Mouse (Mus musculus): ENCODE data around the gene Tomm20. TPM values are rescaled to one million over a fixed set of nuclear protein-coding genes. Genes with fewer than 3 reads are reported as not detected.
"Not testable (repeated sequence)": the region's sequence is repeated elsewhere in the genome, so short reads cannot be mapped to it uniquely, and the experiment has no call there.

The Tomm20 gene
- total RNA-seq, 1 experiment from 2014 or later = 268 TPM

DNA sequence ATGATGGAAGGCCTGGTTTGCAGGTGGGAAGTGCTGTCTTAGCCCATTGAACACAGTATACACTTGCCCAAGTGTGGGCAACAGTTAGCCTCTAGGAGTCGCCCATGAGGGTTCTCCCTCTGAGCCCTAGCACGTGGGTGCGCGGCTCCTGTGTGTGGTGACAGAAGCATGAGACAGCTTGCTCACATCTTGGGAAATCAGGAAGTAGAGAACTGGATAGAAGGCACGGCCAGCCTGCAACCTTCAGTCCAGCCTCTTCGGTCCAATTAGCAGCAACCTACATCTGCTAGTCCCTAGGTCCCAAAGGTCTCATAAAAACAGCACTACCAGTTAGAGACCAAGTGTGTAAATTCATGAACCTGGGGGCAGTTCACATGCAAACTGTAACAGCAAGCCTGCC lies 36.8 kb downstream of the Tomm20 start:
- peak; percentile 53 to 74; a peak in 3 of 4 replicates for ATAC-seq (replicated peaks in 1 of 2; ENCODE audit: insufficient read depth in 1 of 2, low FRiP score in 2 of 2, low TSS enrichment in 1 of 2, low read depth in 1 of 2, poor library complexity in 2 of 2, severe bottlenecking in 2 of 2)

DNA sequence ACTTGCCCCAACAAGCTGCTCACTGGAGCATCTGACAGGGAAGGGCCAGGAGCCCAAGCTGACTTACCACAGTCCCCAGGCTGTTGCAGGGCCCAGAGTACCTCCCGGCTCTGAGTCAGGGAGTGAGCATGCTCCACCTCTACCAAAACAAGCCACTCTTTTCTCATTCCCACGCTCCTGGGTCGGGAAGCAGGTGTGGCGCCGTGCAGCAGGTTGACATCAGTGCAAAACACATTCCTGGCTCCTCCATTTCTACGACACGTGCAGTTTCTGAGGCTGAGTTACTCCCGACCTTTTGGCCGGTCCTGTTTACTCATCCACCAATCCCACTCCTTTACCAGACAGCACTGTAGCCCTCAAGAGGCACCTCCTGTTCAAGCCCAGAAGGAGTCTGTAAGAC lies 37.7 kb downstream of the Tomm20 start:
- no peak for ATAC-seq (replicated peaks in 1 of 2; ENCODE audit: insufficient read depth in 1 of 2, low FRiP score in 2 of 2, low TSS enrichment in 1 of 2, low read depth in 1 of 2, poor library complexity in 2 of 2, severe bottlenecking in 2 of 2)

DNA sequence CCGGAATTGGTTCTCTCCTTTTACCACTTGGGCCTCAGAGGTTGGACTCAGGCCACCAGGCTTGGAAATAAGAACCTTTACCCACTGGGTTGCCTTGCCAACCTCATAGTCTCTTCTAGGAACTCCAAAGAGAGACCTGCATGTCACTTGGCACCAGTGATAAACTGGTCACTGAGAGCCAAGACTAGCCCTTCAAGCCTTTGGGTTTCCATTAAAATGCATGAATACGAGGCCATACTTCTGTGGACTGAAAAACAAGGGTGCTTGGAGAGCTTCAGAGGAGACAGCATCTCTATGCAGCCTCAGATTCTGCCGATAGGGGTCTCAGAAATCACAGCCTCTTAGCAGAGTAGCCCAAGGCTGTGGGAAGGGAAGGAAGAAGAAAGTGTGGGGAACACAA lies 38.3 kb downstream of the Tomm20 start:
- no peak for ATAC-seq (replicated peaks in 1 of 2; ENCODE audit: insufficient read depth in 1 of 2, low FRiP score in 2 of 2, low TSS enrichment in 1 of 2, low read depth in 1 of 2, poor library complexity in 2 of 2, severe bottlenecking in 2 of 2)

DNA sequence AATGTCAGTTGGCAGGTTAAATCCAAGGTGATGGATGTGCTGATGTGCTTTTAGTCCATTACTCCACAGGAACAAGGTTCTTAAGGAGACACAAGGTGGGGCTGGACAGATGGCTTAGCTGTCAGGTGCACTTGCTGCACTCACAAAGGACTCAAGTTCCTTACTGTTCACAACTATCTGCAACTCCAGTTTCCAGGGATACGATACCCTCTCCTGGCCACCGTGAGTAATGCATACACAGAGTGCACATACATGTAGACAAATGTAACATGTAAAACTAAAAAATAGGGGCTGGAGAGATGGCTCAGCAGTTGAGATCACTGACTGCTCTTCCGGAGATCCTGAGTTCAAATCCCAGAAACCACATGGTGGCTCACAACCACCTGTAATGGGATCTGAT lies 40.3 kb downstream of the Tomm20 start:
- 0 out of 4 replicates have a peak, but pooled peaks of 1 of the 2 experiments have one; percentile 33 for ATAC-seq (replicated peaks in 1 of 2; ENCODE audit: insufficient read depth in 1 of 2, low FRiP score in 2 of 2, low TSS enrichment in 1 of 2, low read depth in 1 of 2, poor library complexity in 2 of 2, severe bottlenecking in 2 of 2)

DNA sequence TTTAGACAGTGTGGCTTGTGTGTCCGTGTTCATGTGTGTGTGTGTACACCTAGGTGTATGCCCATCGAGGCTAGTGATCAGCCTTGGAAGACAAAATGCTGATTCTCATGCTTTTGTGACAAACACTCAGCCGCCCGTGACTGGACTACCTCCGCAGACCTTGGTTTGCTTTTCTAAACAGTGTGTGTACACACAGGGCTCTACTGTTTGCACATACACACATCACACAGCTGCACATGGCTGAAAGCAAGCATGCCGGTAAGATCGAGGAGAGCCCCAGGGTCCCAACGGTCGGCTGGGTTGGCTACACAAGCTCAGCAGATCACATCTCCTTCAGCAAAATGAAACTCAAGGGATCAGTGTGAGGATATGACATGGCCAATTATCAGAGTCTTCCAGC lies 41.7 kb downstream of the Tomm20 start:
- no peak for ATAC-seq (replicated peaks in 1 of 2; ENCODE audit: insufficient read depth in 1 of 2, low FRiP score in 2 of 2, low TSS enrichment in 1 of 2, low read depth in 1 of 2, poor library complexity in 2 of 2, severe bottlenecking in 2 of 2)

DNA sequence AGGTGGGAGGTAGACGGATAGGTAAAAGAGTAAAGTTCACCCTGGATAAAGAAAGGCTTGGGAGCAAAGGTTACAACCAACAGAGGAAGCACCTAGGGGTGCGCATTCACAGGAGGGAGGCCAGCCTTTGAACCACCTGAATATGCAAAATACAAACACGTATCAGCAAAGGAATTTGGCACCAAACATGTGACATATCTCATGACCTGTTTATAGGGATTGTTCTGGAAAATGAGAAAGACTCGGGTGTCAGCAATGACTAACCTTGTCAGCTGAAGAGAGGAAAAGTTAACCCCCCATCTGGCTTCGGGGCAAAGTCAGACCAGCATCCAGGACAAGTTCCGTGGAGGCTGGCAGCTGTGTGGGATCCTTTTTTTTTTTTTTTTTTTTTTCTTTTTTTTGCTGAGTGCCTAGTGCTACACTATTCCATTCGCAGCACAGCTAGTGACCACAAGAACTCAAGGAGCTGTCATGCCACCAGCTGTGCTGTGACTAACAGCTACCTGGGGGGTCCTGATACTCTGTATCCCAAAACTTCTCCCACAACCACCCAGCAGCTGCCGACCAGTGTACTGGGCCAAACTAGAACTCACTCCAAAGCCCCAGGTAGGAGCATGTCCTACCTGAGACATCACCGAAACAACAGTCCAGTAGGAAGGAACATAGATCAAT lies 42.3 kb downstream of the Tomm20 start:
- ATAC-seq (replicated peaks in 1 of 2; ENCODE audit: insufficient read depth in 1 of 2, low FRiP score in 2 of 2, low TSS enrichment in 1 of 2, low read depth in 1 of 2, poor library complexity in 2 of 2, severe bottlenecking in 2 of 2) = no peak

DNA sequence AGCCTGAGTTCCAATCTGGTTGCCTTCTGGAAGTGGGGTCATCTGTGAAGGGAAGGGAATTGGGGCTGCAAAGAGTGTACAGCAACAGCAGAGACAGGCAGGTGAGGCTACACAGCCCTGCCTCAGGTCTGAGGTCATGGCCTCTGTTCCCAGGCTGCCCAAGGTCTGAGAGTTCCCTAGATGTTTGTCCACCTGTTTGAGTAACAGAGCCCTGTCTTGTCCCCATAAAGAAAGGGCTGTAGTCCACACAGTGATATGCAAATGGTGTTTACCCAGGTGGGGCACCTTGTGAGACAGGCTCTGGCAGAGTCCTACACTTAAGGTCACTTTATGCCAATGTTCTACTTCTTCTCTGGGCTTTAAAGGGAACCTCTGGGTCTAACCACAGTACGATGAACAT lies 44.0 kb downstream of the Tomm20 start:
- ATAC-seq (replicated peaks in 1 of 2; ENCODE audit: insufficient read depth in 1 of 2, low FRiP score in 2 of 2, low TSS enrichment in 1 of 2, low read depth in 1 of 2, poor library complexity in 2 of 2, severe bottlenecking in 2 of 2) = 0 out of 4 replicates have a peak, but pooled peaks of 1 of the 2 experiments have one; percentile 7

DNA sequence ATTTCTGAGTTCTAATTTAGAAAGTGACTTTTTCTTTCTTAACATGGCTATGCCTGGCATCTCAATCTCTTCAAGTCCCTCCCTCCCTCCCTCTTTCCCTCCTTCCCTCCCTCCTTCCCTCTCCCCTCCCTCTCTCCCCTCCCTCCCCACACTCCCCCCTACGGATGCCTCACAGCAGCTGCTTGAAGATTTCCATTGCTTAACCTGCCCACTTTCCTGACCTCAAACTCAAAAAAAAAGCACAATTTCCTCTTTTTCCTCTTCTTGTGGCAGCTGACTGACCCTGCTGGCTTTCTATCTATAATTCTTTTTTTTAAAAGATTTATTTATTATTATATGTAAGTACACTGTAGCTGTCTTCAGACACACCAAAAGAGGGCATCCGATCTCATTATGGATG lies 44.6 kb downstream of the Tomm20 start:
- ATAC-seq (replicated peaks in 1 of 2; ENCODE audit: insufficient read depth in 1 of 2, low FRiP score in 2 of 2, low TSS enrichment in 1 of 2, low read depth in 1 of 2, poor library complexity in 2 of 2, severe bottlenecking in 2 of 2) = peak; percentile 72 to 84; a peak in 3 of 4 replicates

DNA sequence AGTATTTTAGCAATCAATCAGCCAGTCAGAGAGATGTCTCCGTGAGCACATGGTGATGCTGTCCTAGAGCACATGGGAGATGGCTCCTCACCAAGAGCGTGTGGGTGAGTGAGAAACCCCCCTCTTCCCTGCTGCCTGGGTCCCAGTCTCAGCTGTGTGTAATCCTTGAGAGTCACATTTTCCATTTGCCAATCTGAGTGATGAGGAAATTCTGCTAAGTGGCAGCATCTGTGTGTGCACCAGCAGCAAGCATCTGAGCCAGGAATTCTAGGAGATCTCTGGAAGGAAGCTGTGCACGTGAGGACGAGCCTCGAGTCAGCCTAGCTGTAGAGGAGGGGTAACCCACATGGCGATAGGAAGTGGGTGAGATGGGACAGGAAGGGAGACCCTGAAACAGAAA lies 50.5 kb downstream of the Tomm20 start:
- no peak for ATAC-seq (replicated peaks in 1 of 2; ENCODE audit: insufficient read depth in 1 of 2, low FRiP score in 2 of 2, low TSS enrichment in 1 of 2, low read depth in 1 of 2, poor library complexity in 2 of 2, severe bottlenecking in 2 of 2)

DNA sequence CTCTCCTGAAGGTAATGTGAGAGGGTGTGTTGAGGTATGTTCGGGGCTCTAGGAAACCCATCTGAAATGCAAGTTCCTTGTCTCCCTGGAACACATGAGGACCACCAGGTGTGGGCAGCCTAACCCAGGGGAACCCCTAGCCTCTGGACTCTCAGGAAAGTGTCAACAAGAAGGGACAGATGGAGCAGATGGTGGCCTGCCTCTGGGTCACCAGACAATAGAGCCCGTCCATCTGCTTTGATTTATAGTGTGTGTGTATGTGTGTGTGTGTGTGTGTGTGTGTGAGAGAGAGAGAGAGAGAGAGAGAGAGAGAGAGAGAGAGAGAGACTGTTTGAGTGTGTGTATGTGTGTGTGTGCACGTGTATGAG lies 58.0 kb downstream of the Tomm20 start:
- no peak for ATAC-seq (replicated peaks in 1 of 2; ENCODE audit: insufficient read depth in 1 of 2, low FRiP score in 2 of 2, low TSS enrichment in 1 of 2, low read depth in 1 of 2, poor library complexity in 2 of 2, severe bottlenecking in 2 of 2)

DNA sequence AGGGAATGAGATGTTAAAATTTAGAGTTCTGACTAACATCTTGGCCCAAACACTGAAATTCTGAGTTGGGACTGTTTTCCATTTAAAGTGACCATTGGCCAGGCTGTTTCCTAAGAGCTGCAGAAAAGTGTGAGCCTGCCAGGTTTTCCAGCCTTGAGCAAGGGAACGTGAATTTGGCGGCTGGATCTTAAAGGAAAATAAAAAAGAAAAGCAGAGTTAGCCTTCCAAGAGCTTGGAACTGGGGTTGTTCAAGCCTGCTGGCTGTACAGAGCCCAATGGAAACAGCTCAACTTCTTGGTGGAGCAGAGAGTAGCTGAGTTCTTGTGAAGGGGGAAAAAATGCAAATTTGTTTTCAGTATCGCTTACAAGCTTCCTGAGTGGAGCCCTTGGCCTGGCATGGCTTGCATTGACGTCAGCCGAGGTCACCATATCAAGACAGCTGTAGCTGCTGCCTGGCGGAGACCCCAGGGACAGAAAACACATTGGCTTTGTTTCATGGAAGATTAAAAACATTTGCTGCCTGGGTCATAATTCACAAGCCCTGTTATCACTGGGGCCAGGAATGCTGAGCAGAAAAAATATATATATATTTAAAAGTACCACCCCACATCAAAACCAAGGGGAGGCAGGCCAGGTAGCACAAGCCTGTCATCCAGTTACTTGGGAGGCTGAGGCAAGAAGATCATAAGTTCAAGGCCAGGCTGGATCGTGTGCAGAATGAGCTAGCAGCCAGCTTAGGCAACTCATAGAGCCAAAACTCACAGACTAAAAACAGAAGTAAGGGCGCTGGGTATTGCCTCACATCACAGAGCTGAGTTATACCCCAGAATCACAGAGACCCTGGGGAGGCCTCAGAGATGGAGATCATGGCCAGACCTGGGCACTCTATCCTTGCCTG lies 58.7 kb downstream of the Tomm20 start:
- no peak; a peak in 1 of 4 replicates for ATAC-seq (replicated peaks in 1 of 2; ENCODE audit: insufficient read depth in 1 of 2, low FRiP score in 2 of 2, low TSS enrichment in 1 of 2, low read depth in 1 of 2, poor library complexity in 2 of 2, severe bottlenecking in 2 of 2)

DNA sequence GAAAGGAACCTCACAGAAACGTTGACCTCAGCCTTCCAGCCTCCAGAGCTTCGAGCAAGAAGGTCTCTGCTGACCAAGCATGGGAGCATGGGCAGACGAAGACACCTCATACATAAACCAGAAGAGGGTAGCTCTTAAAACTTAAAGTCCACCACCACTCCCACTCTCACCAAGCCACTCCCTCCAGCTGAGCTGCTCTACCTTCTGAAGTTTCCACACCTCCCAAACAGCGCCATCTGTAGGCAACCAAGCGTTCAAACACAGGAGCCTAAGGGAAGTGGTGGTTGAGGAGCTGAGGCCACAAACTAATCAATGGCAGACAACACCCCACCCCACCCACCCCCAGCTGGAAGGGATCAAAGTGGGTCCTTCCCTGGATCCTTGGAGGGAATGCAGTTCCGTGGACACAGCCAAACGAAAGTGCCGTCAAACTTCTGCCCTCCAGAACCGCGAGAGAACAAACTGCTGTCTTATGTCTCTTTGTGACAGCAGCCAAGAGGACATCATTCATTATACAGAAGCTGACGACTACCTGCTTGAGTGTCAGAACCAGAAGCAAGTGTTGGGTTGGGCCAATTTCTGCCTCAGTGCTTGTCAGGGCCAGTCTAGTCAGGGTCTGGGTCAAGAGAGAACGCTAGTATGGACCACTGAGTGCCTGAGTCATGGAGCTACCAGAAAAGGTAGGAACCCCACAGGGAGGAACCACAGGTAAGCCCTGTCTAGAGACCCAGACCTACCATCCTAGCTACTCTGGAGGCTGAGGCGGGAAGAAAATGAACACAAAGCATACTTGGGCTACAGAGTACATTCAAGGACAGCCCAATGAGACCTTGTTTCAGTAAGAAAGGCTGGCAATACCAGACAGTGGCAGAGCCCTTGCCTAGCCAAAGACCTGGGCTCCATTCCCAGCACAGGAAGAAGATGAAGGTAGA lies 59.8 kb downstream of the Tomm20 start:
- peak; percentile 46 to 67; a peak in 2 of 4 replicates for ATAC-seq (replicated peaks in 1 of 2; ENCODE audit: insufficient read depth in 1 of 2, low FRiP score in 2 of 2, low TSS enrichment in 1 of 2, low read depth in 1 of 2, poor library complexity in 2 of 2, severe bottlenecking in 2 of 2)

DNA sequence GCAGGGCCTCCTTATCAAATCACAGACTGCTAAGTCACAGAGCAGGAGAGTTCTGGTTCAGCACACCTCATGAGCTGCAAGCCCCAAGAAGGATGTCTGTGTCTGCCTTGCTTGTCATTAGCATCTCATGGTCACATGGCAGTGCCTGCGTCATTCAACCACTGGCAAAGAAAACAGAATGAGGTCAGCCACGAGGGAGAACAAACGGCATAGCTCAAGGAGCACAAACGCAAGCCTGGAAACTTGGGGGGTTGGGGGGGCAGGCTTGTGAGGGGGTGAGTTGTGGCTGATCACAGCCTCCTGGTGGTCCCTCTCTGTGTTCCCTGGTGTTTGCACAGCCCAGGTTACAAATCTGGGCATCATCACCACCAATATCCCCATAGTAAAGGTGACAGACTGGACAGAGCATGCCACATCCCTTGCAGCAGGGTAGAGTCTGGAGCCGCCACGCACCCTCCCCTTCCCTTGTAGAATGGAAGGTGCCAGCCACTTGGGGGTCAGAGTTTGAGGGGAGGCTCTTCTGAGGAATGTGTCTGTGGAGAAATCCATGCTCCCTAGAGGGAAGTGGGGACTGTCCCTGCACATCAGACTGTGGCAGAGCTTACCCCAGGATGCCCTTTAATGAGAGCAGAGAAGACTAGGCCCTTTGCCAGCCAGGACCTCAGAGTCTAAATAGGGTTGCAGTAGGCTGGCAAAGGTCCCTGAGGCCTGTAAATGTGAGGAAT lies 61.3 kb downstream of the Tomm20 start:
- ATAC-seq (replicated peaks in 1 of 2; ENCODE audit: insufficient read depth in 1 of 2, low FRiP score in 2 of 2, low TSS enrichment in 1 of 2, low read depth in 1 of 2, poor library complexity in 2 of 2, severe bottlenecking in 2 of 2) = no peak

DNA sequence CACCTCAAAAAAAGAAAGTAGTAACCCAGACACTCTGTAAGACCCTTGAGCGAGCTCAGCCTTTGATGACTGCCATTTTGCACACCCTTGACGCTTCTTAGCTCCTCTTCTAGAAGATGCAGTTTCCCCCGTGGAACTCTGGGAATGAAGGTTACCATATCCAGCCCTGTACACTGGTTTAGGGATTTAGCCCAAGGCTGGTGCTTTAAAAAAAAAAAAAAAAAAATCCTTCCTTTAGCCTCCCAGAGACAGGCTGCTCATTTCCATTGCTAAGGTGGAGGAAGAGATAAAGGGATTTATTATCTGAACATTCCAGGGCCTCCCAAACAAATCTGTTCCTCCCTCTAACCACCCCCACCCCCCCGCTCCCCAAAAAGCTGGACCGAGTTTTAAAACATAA lies 61.9 kb downstream of the Tomm20 start:
- ATAC-seq (replicated peaks in 1 of 2; ENCODE audit: insufficient read depth in 1 of 2, low FRiP score in 2 of 2, low TSS enrichment in 1 of 2, low read depth in 1 of 2, poor library complexity in 2 of 2, severe bottlenecking in 2 of 2) = no peak

DNA sequence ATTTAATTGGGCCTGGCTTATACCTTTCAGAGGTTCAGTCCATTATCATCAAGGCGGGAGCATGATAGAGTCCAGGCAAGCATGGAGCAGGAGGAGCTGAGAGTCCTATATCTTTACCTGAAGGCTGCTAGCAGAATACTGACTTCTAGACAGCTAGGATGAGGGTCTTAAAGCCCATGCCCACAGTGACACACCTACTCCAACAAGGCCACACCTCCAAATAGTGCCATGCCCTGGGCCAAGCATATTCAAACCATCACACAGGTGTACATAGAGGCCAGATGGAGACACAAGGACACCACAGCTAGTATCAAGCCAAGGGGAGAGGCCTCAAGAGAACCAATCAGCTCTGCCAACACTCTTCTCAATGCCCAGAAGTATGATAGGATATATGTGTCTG lies 63.1 kb downstream of the Tomm20 start:
- not testable (repeated sequence) for ATAC-seq (replicated peaks in 1 of 2; ENCODE audit: insufficient read depth in 1 of 2, low FRiP score in 2 of 2, low TSS enrichment in 1 of 2, low read depth in 1 of 2, poor library complexity in 2 of 2, severe bottlenecking in 2 of 2)

DNA sequence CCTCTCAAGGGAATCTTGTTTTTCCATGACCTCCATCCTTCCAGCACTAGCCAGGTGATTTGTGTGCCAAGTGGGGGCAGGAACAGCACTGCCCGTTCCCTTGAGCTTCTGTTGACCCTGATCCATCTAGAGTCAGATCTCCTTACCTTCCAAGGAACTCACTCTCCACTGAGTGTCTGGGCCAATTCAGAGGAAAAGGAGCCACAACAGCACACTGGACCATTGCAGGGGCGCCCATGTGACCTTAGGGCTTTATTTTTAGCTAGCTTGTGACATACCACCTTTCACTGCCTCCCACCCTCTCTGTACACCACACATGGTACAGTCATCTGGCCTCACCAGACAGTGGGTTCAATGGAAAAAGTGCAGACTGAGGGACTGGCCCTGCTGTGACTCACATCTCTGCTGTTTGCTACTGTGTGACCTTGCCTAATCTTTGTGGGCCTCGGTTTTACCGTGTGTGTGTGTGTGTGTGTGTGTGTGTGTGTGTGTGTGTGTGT lies 64.0 kb downstream of the Tomm20 start:
- ATAC-seq (replicated peaks in 1 of 2; ENCODE audit: insufficient read depth in 1 of 2, low FRiP score in 2 of 2, low TSS enrichment in 1 of 2, low read depth in 1 of 2, poor library complexity in 2 of 2, severe bottlenecking in 2 of 2) = no peak

Measured in hematopoietic stem cell, adult 5-6 weeks (primary cell).